Mouse (Mus musculus): ENCODE data around the gene Hps1.

- no peak for TF ChIP-seq POLR2A (IDR thresholded peaks at IDR 0.05; ENCODE audit: borderline replicate concordance, insufficient read depth, low read length)
- no peak for TF ChIP-seq CTCF (IDR thresholded peaks at IDR 0.05; ENCODE audit: borderline replicate concordance, insufficient read depth, low read depth, low read length)
Observed at GRCm38 (mm10) chr19:42764398-42764797, 15.4 kb downstream of the Hps1 start.
